Mouse (Mus musculus) intestine, embryonic 15.5 days (tissue): ENCODE measurements at regions not wholly inside any gene's neighbourhood (a gene's known extent, or its start where the extent isn't known, plus 50 kb on each side); places are given as distances from the start of the nearest gene placed in this dataset.

Source experiments
- microRNA counts: library from miRNA; unstranded; fragments of <30 nt; microRNA quantifications from one replicate; lab custom pipeline; 2016

MicroRNA genes in the stretch of these regions (microRNA counts, 519-probe panel; counts per million panel counts)
- 1,908 counts per million, percentile 42 among the panel's probes with 10 or more counts for microRNA mmu-miR-184 (lab: Ali Mortazavi, UCI)
